Mouse (Mus musculus) brain, embryonic 18.5 days (tissue): ENCODE data around the gene Ogn.
"Not testable (repeated sequence)": the region's sequence is repeated elsewhere in the genome, so short reads cannot be mapped to it uniquely, and the experiment has no call there.

Experiments
- DNase-seq: peaks from one replicate; pipeline ENCODE4 v3.0.0-alpha.2; 2012; ENCODE audit warnings: low read depth, low spot score

Ogn gene

DNA sequence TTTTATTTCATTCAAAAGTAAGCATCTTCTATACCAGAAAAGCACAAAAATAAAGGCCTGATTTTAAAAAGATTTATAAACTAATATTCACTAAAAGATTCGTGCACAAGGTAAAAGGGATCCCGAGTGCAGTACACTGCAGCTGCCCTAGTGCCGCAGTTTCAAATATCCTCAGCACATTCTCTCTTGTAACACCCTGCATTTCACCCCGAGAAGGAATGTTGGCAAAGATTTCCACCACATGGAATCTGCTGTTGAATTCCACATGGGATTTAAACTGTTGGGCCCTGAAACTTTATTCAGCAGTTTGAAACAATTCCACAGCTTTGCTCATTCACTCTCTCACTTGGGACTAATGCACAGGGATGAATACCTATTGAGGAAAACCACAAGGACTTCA, at the start of gene Ogn:
TSS of gene Ogn (plus strand) at position 333 of the 400 bp plus-strand sequence.
- no peak for DNase-seq

DNA sequence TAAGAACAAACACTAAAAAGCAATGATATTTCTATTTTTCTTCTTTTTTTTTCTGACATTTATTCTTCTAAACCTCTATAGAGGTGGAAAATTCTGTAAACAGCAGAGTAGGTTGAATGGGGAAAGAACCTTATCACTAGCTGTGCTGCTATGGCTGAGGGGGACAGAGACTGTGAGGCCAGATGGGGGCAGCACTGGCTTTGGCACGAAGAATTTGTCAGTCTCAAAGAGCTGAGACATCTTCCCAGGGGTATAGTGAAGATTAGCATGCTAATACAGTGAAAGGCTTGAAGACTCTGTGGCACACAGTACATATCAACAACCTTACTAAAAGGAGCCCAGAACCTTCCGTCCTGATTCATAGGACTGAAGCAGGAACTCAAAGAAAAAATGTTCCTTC, 48.7 kb upstream of the Ogn start:
- DNase-seq: no peak

GRCm38 (mm10) chr13:49560886-49561285, 47.0 kb upstream of the Ogn start:
- no peak for DNase-seq

- no peak for DNase-seq
Observed at GRCm38 (mm10) chr13:49564347-49564746, 43.5 kb upstream of the Ogn start.

DNA sequence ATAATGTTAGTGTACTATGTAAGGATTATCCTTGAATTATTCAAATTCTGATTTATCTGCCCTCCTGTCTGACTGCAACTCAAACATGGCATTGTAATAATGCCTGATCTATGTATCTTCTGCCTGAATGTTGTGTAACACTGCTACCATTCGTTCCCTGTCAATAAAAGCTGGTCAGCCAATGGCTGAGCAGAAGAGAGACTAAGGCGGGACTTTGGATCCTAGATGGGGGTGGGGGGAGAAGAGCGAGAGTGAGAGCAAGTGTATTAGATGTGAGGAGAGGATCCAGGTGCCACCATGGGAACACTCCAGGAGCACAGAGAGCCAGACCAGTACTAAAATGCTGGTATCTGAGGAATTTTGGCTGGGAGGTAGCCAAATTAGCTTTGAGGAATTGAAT, 37.5 kb upstream of the Ogn start:
- no peak for DNase-seq

DNA sequence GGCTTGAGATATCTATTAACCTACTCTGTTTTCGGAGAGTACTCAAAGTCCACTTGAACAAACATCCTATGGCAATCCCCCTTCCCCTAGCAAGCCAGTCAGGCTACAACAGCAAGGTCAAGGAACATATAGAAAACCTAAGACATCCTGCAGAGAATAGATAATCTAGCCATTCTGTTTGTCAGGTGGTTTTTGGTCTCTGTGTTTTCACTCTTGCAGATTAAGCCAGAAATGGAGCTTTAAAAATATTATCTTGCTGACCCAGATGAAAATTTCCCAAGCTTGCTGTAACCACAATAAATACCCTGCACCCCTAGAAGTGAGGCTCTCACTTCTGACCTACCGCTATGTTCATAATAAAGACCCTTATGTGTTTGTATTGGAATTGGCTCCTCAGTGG, 36.4 kb upstream of the Ogn start:
- no peak for DNase-seq

- DNase-seq: no peak
Observed at GRCm38 (mm10) chr13:49581541-49582530, 26.0 kb upstream of the Ogn start, which contains the start of gene Omd. TSS of gene Omd (plus strand) at chr13:49582462.

- DNase-seq: no peak
Observed at GRCm38 (mm10) chr13:49583859-49584258, 24.0 kb upstream of the Ogn start.

DNA sequence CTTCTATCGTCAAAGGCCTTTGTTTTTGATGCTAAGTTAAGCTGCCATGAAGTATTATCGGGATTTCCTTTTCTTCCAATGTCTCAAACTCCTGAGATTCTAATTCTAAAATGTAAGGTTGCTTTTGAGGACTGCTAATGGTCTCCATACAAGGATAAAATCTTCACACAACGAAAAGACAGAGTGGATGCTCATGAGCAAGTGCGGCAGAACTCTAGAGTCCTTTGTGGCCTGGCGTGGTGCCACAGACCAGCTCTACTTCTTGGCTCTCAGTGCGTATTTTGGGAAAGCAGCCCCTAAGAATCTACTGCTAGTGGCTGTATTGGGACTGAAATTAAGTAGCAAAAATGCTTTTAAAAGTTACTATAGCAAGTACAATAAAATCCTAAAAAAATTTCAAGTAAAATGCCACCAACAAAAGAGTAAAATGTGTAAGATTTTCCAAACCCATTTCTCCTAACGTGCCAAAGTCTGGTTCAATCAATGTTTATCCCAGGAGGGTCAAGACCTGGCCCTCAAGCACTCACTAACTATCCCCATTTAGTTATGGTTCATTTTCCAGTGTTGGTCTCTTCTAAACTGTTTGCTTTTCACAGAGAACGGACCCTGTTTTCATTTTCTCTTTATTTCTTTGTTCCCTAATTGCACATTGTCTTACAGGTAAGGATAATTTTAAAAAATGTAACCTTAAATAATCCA, 23.4 kb upstream of the Ogn start:
- DNase-seq: no peak

GRCm38 (mm10) chr13:49586062-49586461, 21.8 kb upstream of the Ogn start:
- DNase-seq: no peak

DNA sequence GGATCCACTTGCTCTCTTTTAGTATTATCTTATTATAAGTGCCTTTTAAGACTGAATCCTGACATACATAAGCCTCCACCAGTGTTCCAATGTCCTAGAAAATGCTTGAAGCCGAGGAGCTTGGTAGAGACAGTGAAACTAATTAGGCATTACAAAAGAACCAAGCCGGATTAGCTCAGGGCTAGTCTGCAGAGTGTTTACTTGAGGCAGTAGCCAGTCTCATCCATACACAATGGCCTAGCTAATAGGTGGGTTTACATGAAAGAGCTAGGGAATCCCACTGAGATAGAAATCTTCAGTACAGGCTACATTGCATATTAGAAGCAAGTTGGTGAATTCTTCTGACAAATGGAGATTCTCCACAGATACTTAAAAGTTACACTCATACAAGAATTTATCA, 5.3 kb upstream of the Ogn start:
- DNase-seq: not testable (repeated sequence)

- no peak for DNase-seq
Observed at GRCm38 (mm10) chr13:49603603-49604002, 4.2 kb upstream of the Ogn start.

GRCm38 (mm10) chr13:49608589-49609322, 910 bp downstream of the Ogn start:
- DNase-seq: no peak

- no peak for DNase-seq
Observed at GRCm38 (mm10) chr13:49617021-49617420, 9.2 kb downstream of the Ogn start.

DNA sequence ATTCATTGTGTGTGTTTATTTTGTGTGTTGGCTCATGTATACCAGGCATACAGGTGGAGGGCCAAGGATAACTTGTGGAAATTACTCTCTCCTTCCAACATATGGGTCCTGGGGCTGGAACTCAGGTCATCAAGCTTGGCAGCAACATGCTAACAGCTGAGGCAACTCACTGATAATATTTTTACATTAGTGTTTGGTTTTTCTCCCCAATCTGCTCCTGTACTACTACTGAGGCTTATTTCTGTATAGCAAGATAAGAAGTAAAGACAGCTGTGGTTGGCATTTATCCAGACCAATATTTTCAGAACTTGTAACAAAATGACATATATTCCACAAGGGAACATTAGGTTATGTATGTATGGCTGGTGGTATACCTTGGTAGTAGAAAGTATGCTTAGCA, 10.5 kb downstream of the Ogn start:
- DNase-seq: no peak

GRCm38 (mm10) chr13:49623216-49623615, 15.4 kb downstream of the Ogn start:
- no peak for DNase-seq

DNA sequence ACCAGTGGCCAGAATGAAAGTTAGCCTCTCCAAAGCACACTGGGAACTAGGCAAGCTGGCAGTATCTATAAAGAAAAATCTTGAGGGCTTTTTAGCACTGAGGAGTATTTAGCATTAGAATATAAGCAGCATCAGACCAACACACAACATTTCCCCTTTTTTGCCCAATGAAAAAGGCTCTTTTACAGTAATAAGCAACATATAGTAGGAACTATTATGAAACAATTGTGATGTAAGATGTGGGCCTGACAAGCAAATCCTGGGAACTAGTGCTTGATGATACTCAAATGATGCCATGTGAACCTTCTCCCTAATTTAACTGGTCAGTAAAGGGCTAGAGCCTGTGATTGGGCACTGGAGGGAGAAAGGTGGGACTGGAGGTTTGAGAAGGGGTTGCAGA, 20.3 kb downstream of the Ogn start:
- DNase-seq: no peak

GRCm38 (mm10) chr13:49629076-49629475, 21.2 kb downstream of the Ogn start:
- DNase-seq: no peak

DNA sequence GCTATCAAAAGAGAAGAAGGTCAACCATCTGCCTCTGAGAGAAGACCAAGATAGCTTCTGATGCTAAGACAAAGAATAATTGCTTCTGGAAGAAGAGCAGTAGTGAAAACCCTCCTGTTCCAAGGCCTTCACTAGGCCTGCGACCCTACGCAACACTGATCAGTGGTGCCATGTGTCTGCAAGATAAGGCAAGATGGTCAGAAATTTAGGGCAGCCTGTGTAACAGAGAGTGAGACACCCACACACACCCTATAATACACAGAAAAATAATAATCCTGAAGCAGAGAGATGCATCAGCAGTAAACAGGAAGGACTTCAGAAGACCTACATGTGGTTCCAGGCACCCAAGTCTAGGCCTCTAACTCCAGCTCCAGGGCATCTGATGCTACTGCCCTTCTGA, 32.1 kb downstream of the Ogn start:
- DNase-seq: no peak

DNA sequence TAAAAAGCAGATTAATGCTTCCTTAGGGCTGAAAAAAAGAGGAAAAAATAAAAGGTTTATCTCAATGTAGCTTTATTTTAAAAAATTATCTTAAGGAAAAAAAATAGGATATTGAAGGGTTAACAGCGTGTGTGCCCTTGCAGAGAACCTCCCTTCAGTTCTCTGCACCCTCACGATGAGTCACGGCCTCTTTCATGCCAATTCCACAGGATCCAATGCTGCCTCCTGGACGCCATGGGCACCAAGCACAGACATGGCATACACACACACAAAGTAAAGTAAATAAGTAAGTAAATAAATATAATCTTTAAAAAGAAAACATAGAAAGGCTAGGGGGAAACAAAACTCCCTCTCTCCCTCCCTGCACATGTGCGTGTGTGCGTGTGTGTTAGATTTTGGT, 34.8 kb downstream of the Ogn start:
- no peak for DNase-seq

DNA sequence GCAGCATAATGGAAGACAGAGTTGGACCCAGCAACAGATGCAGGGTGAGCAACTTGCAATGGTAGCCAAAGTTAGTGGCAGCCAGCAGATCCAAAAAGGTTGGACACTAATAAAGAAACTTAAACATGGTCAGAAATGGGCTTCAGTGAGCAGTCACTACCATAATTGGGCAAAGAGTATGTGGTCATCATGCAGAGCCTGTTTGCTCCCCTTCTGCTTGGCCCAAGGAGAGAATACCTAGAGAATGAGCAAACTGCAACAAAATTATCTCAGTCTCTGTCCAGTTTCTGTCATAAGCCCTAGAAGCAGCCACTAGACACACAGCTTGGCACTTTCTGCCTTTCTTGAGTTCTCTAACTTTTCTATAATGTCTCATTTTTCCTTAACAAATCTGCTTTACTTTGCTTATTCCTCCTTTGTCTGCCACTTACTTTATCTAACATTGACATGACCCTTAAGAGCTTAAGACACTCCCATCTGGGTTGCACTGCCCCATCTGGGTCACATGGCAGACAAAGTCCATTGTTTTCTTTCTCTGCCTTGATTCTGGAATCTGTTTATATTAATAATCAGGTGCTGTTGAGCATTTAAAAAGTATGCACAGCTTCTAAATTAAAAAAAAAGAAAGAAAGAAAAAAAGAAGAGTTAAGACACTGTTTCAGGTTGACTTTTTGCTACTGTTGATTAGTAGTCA, 36.0 kb downstream of the Ogn start:
- no peak for DNase-seq
